Mouse (Mus musculus) left cerebral cortex, postnatal 10 days (tissue): ENCODE results near the gene Dohh. TPM values are rescaled to one million over a fixed set of nuclear protein-coding genes. Genes with fewer than 3 reads are reported as not detected.
A peak's percentile ranks its signal among the peaks of the same experiment; 100 is the strongest.

Experiments
- DNase-seq, 2 experiments: peaks; one replicate each; pipeline ENCODE4 v3.0.0; 2021 to 2022; ENCODE audit warnings: low spot score in 2 of 2, mixed read lengths in 1 of 2; ENCODE audit errors: extremely low spot score in 1 of 2
- intact Hi-C: fragments of 180-260 bp; cut with DNase I; formaldehyde crosslinking; loops from one replicate; pipeline ENCODE4 v1.15.1; 2025
- total RNA-seq, 2 experiments: library from RNA; stranded (reverse); gene quantifications; 2 replicates each; pipeline ENCODE4 v1.2.3; 2021

The Dohh gene
- total RNA-seq, 2 experiments from 2014 or later: 79.3 to 83.5 TPM

DNA sequence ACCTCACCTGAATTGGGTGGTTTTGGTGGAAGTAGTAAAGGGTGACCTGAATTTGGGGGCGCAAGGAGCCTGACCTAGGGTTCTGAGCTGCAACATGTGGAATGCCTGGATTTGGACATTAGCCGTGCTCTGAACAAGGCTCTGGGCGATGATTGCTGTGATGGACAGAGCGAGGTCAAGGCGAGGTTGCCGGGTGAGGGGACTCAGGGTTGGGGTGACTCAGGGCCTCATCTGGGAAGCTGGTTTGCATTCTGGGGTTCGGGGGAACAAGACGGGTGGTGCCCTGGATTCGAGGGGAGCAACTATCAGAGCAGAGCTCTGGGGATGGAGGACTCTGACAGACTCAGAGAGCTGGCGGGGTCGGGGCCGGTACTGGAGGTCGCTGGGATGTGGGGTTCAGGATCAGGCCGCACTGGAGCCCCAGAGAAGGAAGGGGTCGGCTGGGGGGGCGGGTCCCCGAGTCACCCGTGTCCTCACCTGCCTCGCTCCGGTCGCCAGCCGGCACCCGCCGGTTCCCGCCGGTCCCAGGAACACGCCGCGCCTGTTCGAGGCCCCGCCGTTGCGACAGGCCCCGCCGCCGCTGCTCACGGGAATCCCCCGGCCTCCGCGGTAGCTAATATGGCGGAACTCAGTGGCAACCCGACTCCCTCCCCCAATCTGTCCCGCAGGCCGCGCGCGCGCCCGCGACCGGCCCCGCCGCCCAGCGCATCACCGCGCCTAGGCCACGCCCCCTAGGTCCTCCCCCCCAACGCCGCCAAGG, 6.3 kb upstream of the Dohh start, which contains the start of gene Fzr1:
Gene Fzr1, minus strand, starts transcription at position 724 of the 760 bp plus-strand sequence.
- intact Hi-C loops: no loop called here

DNA sequence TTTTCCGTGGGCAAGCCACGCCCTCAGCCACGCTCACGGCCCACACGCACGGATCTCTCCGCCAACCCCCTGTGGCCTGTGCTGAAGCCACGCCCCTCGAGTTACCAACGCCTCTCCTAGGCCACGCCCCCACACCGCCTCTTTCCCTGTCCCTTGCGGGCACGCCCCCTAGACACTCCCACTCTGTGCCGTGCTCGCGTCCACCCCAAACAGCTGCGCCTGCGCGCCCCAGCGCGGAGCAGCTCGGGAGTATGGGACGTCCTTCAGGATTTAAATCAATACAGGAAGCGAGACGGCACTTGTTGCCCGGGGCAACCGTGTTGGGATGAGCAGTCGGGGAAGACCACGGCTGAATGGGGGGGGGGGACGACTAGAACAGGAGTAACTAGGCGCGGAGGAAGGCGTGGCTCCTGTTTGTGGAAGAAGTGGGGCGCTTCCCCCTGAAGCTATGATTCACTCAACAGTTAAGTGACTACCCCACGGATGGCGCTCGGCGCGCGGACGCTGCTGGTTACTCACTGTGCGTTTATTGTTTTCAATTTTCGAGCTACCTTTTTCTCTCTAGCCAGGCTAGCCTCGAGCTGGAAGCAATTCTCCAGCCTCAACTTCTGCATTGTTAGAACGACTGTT, 5.6 kb upstream of the Dohh start:
- intact Hi-C loops: no loop called here

More for the DNA sequence above, 6.3 kb upstream of the Dohh start, which contains the start of gene Fzr1:
- DNase-seq: no peak

DNA sequence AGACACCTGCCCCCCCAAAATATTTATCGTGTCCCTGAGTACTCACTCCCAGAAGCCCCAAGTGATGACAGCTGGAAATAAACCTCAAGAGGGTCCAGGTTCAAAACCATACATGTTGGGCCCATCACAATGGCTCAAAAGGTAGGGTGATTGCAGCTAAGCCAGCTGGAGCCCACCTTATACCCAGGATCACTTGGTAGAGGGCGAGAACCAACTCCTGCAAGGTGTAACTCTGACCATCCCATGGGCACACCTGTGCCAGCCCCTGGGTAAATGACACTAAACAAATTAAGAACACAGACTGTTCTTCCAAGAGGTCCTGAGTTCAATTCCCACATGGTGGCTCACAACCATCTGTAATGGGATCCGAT, 5.1 kb upstream of the Dohh start:
- no peak for DNase-seq
- intact Hi-C loops: no loop called here

More for the DNA sequence above, 5.6 kb upstream of the Dohh start:
- DNase-seq: peak; percentile 100

DNA sequence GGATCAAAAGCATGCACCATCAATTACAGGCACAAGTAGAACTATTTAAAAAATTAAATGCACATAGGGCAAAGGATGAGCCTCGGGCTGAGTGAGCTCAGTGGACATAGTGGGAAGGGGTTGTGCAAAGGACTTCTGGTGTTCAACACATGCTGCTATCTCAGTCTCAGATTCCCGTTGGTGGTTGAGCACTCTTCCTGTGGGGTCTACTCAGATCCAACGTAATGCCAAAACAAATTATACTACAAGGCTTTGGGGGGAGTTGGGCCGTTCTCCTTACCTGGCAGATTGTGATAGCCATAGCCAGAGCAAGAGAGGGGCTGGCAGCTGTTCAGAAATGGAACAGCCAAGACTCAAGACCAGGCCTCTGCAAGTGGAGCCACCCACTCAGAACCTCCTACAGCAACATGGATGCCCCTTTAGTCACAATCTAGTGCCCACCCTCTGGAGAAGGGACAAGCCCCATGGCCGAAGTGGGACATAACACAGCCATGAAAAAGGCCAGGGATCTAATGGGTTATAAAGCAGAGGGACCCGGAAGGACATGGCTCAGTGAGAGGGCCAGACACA, 4.3 kb upstream of the Dohh start:
- intact Hi-C loops: no loop called here
- DNase-seq: no peak

DNA sequence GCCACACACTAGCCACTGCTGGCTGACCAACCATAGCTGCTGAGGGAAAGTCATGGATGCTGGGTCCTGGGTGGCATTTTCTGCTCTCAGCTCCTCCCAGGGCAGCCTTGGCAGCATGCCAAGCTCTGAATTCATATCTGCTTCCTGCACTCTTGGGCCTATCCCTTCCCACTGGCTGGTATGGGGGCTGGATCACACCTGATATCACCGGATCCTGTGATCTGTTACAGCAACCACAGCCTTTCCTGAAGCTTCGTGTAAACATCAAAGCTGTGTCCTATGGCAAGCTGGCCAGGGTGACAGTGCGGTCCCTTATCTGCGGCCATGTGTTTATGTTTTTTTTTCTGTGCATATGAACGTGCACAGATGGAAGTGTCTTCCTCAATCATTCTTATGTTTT, 2.2 kb upstream of the Dohh start:
- intact Hi-C loops: no loop called here
- DNase-seq: no peak

DNA sequence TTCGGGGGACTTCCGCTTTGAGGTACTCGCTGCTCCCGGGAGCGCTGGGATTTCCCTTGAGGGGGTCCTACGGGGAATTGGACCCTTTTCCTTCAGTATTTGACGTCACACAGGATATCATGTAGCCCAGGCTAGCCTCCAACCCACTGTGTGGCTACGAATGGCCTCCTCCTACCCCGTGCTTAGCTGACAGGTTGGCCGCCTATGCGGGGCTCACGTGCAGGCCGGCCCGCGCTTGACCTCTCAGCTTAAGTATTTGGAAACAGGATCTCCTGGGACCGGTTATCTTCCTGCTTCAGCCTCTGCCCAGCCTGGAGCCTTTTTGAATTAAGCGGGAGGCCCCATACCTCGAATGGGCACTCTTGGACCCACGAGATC, 366 bp downstream of the Dohh start:
- intact Hi-C loops: no loop called here
- DNase-seq: no peak

DNA sequence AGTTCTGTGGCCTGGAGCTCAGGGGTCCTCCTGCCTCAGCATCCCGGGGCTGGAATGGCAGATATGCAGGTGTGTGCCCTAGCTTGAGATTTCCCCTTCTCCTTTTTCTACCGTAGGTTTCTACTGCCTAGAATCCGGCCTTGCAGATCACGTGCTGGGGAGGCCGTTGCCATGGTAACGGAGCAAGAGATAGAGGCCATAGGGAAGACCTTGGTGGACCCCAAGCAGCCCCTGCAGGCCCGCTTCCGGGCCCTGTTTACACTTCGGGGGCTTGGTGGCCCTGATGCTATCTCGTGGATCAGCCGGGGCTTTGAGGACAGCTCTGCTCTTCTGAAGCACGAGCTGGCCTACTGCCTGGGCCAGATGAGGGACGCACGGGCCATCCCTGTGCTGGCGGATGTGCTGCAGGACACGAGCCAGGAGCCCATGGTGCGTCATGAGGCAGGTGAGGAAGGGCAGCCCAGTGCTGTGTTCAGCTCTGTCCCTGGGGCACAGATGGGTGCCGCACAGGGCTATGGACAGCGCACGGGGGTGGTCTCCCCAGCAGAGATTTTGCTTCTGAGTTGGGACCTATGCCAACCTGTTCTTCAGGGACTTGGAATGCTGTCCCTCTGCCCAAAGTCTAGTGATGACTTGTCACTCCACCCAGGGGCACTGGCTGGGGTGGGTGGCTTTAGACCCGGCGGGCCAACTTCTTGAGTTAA, 1.5 kb downstream of the Dohh start:
- no peak for DNase-seq
- intact Hi-C loops: no loop called here

DNA sequence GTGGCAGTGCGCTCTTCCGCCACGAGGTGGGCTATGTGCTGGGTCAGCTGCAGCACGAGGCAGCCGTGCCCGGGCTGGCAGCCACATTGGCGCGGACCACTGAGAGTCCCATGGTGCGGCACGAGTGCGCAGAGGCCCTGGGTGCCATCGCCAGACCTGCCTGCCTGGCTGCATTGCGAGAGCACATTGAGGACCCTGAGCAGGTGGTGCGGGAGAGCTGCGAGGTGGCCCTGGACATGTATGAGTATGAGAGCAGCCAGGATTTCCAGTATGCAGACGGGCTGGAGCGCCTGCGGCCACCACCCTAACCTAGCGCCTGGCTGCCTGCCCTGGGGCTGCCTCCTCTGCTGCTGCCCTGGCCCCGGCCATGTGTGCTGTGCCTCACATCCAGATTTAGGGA, 3.5 kb downstream of the Dohh start:
- intact Hi-C loops: no loop called here
- no peak for DNase-seq

DNA sequence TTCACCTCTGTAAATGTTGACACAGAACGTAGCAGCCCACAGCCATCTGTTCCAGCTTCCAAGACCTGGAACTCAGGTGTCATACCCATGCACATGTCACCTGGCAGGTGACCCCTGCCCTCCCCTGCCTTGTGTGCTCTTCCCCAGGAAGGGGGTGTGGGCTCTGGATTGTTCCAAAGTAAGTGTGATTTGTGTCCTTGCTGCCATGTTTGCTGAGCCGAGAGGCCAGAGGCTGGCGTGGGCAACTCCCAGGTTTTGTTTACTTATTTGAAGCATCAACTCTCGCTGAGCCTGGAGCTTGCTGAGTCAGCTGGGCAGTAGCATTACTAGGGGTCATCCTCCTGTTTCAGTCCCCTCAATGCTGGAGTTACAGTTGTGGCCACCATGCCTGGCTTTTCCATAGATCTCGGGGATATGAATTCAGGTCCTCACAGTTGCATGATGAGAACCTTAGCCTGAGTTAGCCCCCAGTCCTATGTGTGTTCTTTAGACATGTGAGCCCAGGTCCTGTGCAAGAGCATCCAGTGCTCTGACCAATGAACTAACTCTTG, 4.4 kb downstream of the Dohh start, which contains the start of gene Gm48552:
Gene Gm48552, plus strand, starts transcription at position 501 of the 551 bp plus-strand sequence.
- no peak for DNase-seq
- intact Hi-C loops: no loop called here

DNA sequence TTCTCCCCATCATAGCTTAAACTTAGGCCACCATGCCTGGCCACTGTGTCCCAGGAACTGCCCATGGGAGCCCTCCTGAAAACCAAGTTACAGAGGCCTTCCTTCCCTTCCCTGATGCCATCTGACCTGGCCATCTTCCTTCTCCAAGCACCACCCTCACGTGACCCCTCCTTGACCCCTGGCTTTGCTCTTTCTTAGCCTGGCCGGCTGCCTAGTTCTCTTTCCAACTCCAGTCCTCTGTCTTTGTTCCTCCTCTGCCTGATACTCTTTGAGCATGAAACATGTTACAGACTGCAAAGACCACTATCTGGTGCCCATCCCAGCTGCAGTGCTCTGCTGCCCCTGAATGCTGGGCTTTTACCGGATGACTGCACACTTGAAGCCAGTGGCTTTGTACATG, 5.1 kb downstream of the Dohh start:
- intact Hi-C loops: no loop called here

DNA sequence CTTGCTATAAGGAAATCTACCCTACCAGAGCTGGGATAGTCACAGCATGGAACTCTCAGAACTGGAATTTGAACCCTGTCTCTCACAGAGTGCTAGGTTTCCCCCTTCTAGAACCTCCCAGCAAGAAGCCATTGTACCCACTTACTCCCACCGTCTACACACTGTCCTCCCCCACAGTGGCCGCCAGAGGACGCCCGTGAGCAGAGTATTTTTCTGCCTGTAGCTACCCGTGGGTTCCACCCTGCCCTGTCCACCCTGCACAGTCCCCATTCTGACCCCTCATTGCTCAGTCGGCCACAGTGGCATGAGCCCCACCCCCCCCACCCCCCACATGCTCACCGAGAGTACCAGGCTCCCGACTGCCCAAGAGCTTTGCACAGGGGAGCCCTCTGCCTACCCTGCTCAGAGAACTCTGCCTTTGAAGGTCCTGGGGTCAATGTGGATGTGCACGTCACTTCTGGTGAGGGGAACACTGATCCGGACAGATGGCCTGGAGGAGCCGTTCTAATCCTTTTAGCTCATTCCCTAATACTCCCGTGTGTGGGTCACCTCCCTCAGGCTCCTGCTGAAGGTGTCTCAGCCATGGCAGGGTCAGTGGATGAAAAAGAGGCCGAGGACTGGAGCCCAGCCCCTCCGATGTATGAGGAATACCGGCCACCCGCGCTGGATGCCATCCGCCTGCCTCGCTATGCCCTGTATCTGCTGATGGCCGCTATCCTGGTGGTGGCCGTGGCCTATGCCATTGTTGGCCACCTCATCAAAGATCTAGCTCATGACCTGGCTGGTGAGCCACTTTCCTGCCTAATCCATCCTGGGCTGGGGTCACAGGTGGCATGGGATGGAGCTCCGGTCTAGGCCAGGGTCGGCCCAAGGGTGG, 5.8 kb downstream of the Dohh start:
- intact Hi-C loops: no loop called here
- peak in 1 of 2 experiments; percentile 82 for DNase-seq

More for the DNA sequence above, 5.1 kb downstream of the Dohh start:
- no peak for DNase-seq

DNA sequence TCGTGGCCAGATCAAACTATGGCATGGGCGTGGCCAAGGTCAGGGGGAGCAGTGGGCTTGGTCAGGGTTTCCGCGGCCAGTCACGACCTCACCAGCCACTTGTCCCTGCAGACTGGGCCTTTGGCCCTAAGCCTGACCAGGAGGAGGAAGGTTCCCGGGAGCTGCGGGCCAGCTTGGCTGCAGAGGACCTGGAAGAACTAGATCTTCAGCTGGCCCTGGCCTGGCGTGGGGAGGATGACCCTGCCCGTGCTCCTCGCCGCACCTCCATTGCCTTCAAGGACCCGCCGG, 6.4 kb downstream of the Dohh start:
- intact Hi-C loops: no loop called here
- no peak for DNase-seq

DNA sequence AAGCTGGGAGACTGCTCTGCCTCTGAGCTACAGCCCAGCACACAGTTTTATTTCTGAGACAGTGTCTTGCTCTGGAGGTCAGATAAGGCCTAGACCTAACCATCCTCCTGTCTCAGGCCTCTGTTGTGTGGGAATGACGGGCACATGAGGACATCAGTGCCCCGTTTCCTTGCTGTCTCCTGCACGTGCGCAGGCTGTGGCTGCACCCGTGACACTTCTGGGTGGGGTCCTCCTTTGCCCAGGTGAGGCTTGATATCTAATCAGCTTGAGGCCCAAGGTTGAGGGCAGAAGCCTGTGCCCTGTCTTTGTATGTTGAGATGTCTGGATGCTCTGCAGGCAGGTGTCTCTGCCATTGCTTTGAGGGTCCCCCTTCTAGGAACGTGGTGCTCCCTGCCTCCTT, 8.0 kb downstream of the Dohh start:
- intact Hi-C loops: no loop called here
- DNase-seq: no peak

DNA sequence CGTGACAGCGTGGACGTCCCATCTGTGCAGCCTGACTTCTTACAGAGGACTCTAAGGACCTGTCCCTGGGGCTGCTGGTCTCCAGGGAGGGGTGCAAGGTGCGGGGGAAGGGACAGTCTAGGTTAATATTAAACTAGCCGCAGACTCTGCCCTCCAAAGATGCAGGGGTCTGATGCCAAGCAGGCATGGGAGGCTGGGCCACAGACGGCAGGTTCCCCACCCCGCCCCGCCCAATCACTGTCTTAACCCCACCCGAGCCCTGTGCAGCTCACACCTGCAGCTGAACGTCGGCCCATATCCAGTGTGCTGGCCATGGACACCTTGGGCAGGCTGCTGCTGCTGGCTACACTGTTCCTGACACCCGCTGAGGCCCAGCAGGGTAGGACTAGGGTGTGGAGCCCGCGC, 8.6 kb downstream of the Dohh start, which contains the start of gene Smim24:
Gene Smim24, plus strand, starts transcription at position 271 of the 405 bp plus-strand sequence.
- DNase-seq: no peak
- intact Hi-C loops: no loop called here

DNA sequence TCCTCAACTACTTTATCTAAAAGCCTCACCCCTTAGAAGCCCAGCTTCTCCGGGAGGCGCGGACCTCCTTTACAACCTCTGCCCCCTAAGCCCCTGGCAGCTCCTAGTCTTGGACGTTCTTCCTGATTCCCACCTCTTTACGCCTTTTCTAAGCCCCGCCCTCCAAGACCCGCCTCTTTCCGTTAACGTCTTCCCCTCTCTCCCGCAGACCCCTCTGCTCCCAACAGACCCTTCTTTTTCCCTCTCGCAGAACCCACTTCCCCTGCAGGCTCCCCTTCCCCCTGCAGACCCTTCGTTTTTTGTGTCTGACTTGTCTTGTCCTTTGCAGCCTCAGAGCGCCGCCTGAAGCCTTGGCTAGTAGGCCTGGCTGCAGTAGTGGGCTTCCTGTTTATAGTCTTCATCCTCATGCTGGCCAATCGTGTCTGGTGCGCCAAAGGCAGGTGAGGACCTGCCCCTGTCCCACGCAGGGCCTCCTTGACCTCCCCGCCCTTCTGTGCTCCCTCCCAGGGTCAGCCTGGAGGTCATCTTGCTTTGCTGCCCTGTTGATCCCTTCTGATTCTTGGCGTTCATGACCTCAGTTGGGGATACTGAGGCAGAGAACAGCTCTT, 9.3 kb downstream of the Dohh start:
- no peak for DNase-seq
- intact Hi-C loops: loop anchor here (2.0 kb wide), 1 partner anchor 57 kb away; no protein-coding TSS in a partner anchor

DNA sequence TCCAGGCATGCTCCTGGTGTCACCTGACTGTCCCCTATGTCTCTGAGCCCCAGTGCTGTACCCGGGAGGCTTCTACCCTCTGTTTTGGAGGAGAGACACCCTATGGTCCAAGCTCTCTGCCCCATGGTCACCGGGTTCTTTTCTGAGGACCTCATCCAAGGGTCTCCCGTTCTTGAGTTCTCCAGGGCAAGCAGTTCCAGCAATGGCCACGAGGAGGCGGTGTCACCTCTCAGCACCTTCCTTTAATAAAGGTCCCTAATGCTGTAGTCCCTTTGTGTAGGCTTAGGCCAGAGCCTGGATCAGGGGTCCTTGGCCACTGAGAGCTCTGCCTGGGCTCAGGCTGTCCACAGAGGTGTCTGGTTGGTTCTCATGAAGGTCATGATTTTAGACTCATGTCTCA, 10.9 kb downstream of the Dohh start:
- intact Hi-C loops: loop anchor here (2.0 kb wide), 1 partner anchor 56 kb away; no protein-coding TSS in a partner anchor
- DNase-seq: no peak

DNA sequence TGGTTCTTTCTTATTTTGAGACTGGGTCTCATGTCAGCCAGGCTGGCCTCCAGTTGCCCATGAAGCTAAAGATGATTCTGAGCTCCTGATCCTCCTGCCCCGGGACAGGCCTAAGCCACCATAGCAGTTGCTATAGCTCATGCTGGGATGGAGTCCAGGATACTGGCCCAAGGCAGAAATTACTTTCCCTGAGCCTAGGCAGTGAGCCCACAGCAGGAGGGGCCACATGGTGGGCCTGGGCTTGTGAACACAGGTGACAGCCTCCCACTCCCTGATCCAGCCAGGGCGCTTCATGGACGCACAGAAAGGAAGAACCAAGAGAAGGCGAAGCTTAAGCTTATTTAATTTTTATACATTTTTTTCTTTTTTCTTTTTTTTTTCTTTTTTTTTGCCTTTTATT, 11.6 kb downstream of the Dohh start:
- intact Hi-C loops: loop anchor here (2.0 kb wide), 1 partner anchor 55 kb away; no protein-coding TSS in a partner anchor
- DNase-seq: no peak

DNA sequence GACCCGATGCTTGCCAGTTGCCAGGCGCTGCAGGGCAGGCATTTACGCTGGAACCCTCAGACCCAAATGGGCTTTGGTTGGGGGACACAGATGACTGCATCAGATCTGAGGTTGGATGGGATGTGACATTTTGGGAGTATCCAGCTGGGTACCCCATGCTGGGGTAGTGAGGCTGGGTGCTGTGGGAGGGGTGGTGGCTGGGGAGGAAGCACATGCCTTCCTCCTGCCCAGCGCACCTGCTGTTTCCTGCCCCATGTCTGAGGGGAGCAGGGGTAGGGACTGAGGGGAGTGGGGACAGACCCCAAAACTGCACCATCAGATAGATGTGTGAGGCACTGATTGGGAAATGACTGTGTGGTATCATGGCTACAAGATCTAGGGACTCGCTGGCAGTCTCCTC, 12.5 kb downstream of the Dohh start:
- DNase-seq: no peak
- intact Hi-C loops: no loop called here
